Mouse (Mus musculus) adrenal gland, postnatal 14 days (tissue): ENCODE results near the gene Trip13. TPM values are rescaled to one million over a fixed set of nuclear protein-coding genes. Genes with fewer than 3 reads are reported as not detected.

Experiments used
- DNase-seq: peaks from one replicate; pipeline ENCODE4 v3.0.0; 2021; ENCODE audit warnings: mixed read lengths
- microRNA-seq, 2 experiments: library from miRNA; unstranded; fragments of <30 nt; microRNA quantifications; one replicate each; pipeline ENCODE4 v1.2.0; 2021
- total RNA-seq: library from RNA; stranded (reverse); gene quantifications from 2 replicates; pipeline ENCODE4 v1.2.3, GENCODE M21; 2021

Gene Trip13
- total RNA-seq, 1 experiment from 2014 or later, result 4.6 TPM

DNA sequence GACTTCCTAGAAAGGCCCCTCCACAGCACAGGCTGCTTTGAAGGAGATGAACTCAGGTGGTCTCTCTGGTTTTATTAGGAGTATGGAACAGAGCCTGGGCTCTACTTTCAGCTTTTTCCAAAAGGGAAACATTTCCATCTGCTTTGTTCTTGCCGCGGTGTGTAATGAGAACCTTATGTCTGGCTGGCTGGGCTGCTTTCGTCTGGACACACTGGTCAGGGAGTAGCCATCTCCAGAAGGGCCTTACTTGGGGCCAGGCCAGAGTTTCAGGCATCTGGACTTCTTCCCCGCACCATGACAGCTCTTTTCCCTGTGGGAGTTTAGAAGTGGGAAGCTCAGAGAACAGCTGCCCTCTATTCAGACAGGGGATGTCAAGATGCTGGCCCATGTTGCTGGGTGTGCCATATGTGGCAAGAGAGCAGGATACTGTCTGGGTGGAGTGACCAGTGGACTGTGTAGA is 50.1 kb downstream of the Trip13 start:
- peak; percentile 21 for DNase-seq

DNA sequence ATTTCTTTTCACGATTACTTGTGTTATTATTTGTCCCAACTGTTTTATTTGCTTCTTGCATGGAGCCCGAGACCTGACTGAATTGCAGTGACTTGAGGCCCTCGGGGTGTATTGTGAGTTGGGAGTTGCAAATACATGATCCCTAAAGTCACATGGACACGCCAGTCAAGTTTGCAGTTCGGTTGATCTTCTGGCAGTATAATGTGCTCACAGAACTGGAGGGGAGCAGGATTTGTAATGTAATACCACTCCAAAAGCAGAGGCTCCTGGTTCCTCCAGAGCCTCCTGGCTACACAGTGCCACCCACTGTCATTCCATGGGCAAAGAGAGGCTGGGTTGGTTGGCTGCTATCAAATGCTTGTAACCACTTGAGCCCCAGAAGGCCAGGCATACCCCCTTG is 51.0 kb downstream of the Trip13 start:
- no peak for DNase-seq

- peak; percentile 45 for DNase-seq
Observed at GRCm38 (mm10) chr13:73886066-73886465, 51.5 kb downstream of the Trip13 start.

DNA sequence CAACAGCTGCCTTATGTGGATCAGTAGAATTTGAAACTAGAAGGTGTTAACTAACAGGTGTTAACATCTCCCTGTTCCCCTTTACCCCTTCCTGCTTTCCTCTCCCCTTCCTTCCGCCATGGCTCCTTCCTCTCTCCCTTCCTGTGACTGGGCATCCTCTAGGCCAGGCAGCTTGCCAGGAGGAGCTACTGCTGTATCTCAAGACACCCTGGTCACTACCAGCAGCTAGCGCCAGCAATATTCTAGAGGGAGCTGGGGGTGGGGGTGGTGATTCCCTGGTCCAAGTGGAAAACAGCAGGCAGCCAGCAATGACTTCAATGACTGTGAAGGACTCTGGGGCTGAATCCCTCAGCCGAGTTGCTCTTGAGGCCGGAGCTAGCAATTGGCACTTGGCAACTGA is 51.9 kb downstream of the Trip13 start:
- peak; percentile 63 for DNase-seq

GRCm38 (mm10) chr13:73881347-73881746 is 56.2 kb downstream of the Trip13 start:
- DNase-seq, result peak; percentile 49

DNA sequence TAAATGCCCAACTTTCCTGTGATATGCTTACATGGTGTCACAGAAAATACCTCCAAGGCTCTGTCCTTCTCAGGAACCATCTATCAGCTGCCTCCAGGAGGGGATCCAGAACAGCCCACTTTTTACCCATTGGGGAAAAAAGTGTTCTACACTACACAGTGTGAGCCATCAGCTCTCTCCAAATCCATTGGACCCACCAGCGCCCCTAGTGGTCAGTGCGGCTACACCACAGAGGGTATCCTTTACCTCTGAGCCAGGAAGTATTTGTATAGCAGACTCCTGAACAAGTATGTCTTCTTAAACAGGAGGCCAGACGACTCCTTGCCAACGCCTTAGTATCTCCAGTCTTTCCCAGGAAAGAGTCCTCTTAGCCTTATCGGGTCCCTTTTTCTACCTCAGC is 57.8 kb downstream of the Trip13 start:
- DNase-seq, result peak; percentile 76

DNA sequence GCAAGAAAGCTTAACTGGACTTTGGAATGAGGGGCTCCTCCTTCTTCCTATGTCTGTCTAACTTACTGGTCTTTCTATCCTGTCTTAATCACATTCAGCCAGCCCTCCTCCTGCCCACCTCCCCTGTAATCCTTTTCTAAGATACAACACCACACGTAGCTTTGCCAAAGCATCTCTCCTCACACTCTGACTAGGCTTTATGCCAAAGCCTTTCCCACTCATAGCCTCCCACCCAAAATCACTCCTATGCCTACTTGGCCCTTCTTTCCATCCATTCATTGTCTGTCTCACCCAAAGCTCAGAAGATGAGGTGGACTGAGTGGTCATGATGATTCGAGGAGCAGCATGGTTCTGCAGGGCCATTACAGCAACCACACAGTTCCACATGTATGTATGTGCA is 65.4 kb downstream of the Trip13 start:
- DNase-seq, result no peak

Small RNA genes within 50 kb of the gene (microRNA-seq; reads per million reads assigned to microRNA genes)
- gene Gm25197, result 0 reads per million in 2 experiments

Other genes starting within 250 kb of the Trip13 start
- gene Slc6a19, start 232.9 kb downstream of the Trip13 start, total RNA-seq, result 0.37 and 0.98 TPM in 2 replicates
- 32.3 and 34.2 TPM in 2 replicates for gene Slc12a7, start 204.7 kb downstream of the Trip13 start, total RNA-seq
- gene Nkd2, start 90.2 kb downstream of the Trip13 start, total RNA-seq, result 1.9 and 2.7 TPM in 2 replicates
- 28.5 and 31.8 TPM in 2 replicates for gene Brd9, start within 50 bp of the Trip13 start, total RNA-seq
- not detected in 2 replicates for gene Zdhhc11, start 26.1 kb upstream of the Trip13 start, total RNA-seq
- gene Tppp, start 71.6 kb upstream of the Trip13 start, total RNA-seq, result 8.5 and 9.9 TPM in 2 replicates
- 2.9 and 4.0 TPM in 2 replicates for gene Cep72, start 124.5 kb upstream of the Trip13 start, total RNA-seq
- 0.37 TPM in 1 of 2 replicates, not detected in the other for gene Slc9a3, start 183.7 kb upstream of the Trip13 start, total RNA-seq